Mouse (Mus musculus) heart, postnatal 0 days (tissue): ENCODE measurements at regions not wholly inside any gene's neighbourhood (a gene's known extent, or its start where the extent isn't known, plus 50 kb on each side); places are given as distances from the start of the nearest gene placed in this dataset.
A peak's percentile ranks its signal among the peaks of the same experiment; 100 is the strongest.

Experiments used
- ATAC-seq: fragments of 200-750 bp; cut with Nextera tagmentation; 2 replicates; pipeline ENCODE4 v1.8.0; 2017; ENCODE audit warnings: low read depth, moderate number of reproducible peaks, moderate library complexity; ENCODE audit not compliant: insufficient read depth
- DNase-seq: peaks from one replicate; pipeline ENCODE4 v3.0.0-alpha.2; 2016; ENCODE audit warnings: low spot score
- H3K27ac ChIP-seq: fragments of 300-500 bp; sonication (generic); 2 replicates; pipeline ENCODE4 v1.5.1; 2014; ENCODE audit warnings: low read depth, mild to moderate bottlenecking
- H3K27me3 ChIP-seq: fragments of 300-500 bp; sonication (generic); 2 replicates; pipeline ENCODE4 v1.6.1; 2014; ENCODE audit warnings: low read length, mixed read lengths; ENCODE audit not compliant: control insufficient read depth, insufficient read depth
- H3K36me3 ChIP-seq: fragments of 300-500 bp; sonication (generic); replicated peaks from 2 replicates; pipeline ENCODE4 v1.6.1; 2014; ENCODE audit warnings: low read length, mixed read lengths; ENCODE audit not compliant: control insufficient read depth, insufficient read depth
- H3K4me1 ChIP-seq: fragments of 300-500 bp; sonication (generic); 2 replicates; pipeline ENCODE4 v1.6.1; 2014; ENCODE audit warnings: antibody characterized with exemption; ENCODE audit not compliant: control insufficient read depth, insufficient read depth
- H3K4me2 ChIP-seq: fragments of 300-500 bp; sonication (generic); 2 replicates; pipeline ENCODE4 v1.6.1; 2014; ENCODE audit warnings: low read depth, mild to moderate bottlenecking, low read length, moderate library complexity
- H3K4me3 ChIP-seq: fragments of 300-500 bp; sonication (generic); 2 replicates; pipeline ENCODE4 v1.5.1; 2014; ENCODE audit warnings: low read depth, low read length
- H3K9ac ChIP-seq: fragments of 300-500 bp; sonication (generic); replicated peaks from 2 replicates; pipeline ENCODE4 v1.6.1; 2014; ENCODE audit warnings: low read depth, low read length, mixed read lengths
- H3K9me3 ChIP-seq: fragments of 300-500 bp; sonication (generic); replicated peaks from 2 replicates; pipeline ENCODE4 v1.6.1; 2016; ENCODE audit warnings: low read length; ENCODE audit not compliant: control insufficient read depth
- CTCF ChIP-seq: IDR thresholded peaks from 2 replicates; pipeline ENCODE4 v1.5.1; 2016; ENCODE audit warnings: antibody characterized with exemption, control low read depth, low read depth
- EP300 ChIP-seq: IDR thresholded peaks from 2 replicates; pipeline ENCODE4 v1.6.1; 2016; ENCODE audit warnings: antibody characterized with exemption, low read depth
- WGBS: fragments of 180-500 bp; shearing (Covaris S2); extraction: QIAGEN DNeasy Blood & Tissue Kit; methylation state at CpG from one replicate; pipeline ENCODE4 v1.1.7; 2014; 5-methylcytosine and 5-hydroxymethylcytosine counted together

- no peaks in the 10 kb centered on the region for H3K36me3 ChIP-seq
- no peak overlapping the region for H3K27ac ChIP-seq
- H3K9me3 ChIP-seq, result no peaks in the 10 kb centered on the region
- H3K9ac ChIP-seq, result no peak overlapping the region
- no peaks in the 10 kb centered on the region for H3K4me1 ChIP-seq
- TF ChIP-seq CTCF (no peak), EP300 (no peak)
- no peaks in the 10 kb centered on the region for H3K27me3 ChIP-seq
- DNase-seq (no peak), ATAC-seq (no peak)
- WGBS, result 82% methylated on average over 14 of the region's 14 CpGs
- H3K4me3 ChIP-seq, result no peak overlapping the region
- H3K4me2 ChIP-seq, result no peak overlapping the region
These were observed 129.3 kb downstream of the Nufip1 start for GRCm38 (mm10) chr14:76239856-76240493.

DNA sequence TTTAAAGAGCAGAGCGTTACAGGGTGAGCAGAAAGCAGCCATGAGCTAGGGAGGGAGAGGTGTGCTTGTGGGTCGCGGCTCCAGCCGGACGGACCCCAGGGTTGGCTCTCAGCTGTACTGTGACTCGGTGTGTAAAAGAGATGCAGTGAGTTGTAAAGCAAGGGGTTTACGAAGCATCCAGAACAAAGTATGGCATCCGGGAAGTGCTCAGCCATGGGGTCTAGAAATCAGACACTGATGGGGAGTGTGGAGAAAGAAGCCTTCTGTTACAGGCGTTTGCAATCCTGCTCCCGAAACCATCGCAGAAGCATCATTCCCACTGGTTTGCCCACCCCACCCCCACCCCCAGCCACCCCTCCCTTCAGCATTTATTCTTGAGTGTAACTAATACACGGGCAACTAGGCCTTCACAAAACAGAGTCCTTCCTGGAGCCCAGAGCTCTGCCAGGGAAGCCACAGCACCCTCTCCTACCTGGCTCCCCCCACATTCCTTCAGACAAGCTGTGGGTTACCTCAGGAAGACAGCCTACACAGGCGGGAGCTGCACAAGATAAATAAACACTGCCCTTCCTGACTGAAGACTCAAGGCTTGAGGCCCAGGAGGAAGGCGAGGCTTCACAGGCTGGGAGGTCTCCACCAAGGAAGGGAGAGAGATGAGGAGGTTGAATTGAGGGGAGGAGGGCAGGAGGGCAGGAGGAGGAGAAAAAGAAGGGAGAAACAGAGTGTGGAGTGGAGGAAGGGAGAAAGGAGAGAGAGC, 133.1 kb downstream of the Nufip1 start:
- H3K36me3 ChIP-seq, result no peaks in the 10 kb centered on the region
- no peaks in the 10 kb centered on the region for H3K27me3 ChIP-seq
- ATAC-seq, result no peak
- H3K9me3 ChIP-seq, result no peaks in the 10 kb centered on the region
- no peak for DNase-seq
- H3K4me1 ChIP-seq, result no peaks in the 10 kb centered on the region
- no peak overlapping the region; the same call in 1 of the 2 replicates for H3K4me3 ChIP-seq
- H3K9ac ChIP-seq, result no peak overlapping the region
- no peak for TF ChIP-seq CTCF
- H3K4me2 ChIP-seq, result peak overlapping the region; percentile 9
- WGBS, result 75% methylated on average over 14 of the region's 14 CpGs
- peak overlapping the region; percentile 71 for H3K27ac ChIP-seq

DNA sequence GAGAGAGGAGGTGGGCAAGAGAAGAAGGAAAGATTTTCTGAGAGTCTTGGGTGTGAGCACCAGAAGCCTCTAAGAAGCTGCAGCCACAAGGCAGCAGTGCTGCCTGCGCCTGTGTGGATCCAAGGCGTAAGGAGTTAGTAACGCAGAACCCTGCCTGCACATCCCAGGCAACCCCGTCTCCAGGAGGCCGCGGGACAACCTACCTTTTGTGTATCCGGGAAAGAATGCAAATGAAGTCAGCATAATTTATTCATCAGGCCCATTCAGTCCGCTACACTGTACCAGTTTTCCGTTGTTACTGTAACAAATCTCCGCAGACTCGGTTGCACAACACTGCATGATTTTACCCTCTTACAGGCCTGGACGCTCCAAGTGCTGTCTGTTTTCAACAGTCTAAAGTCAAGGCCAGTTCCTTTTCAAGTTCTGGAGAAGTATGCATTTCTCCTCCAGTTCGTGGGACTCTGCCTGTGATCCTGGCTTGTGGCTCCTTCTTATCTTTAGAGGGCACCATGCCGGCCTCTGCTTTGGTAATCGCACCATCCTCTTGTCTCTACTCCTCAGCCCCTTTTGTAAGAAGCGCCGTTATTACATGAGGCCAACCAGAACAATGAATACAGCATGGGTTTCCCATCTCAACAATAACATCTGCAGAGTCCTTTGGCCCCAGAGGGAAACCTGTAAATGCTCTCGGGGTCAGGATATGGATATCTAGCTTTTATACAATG, 133.8 kb downstream of the Nufip1 start:
- H3K4me3 ChIP-seq, result no peak overlapping the region; the same call in 1 of the 2 replicates

GRCm38 (mm10) chr14:76245063-76245396, 134.3 kb downstream of the Nufip1 start:
- no peaks in the 10 kb centered on the region for H3K9me3 ChIP-seq
- no peaks in the 10 kb centered on the region for H3K4me1 ChIP-seq
- DNase-seq (no peak), ATAC-seq (no peak)
- no peak overlapping the region for H3K9ac ChIP-seq
- WGBS, result 64% methylated on average over 4 of the region's 4 CpGs
- no peaks in the 10 kb centered on the region for H3K27me3 ChIP-seq
- no peak overlapping the region for H3K4me2 ChIP-seq
- H3K4me3 ChIP-seq, result no peak overlapping the region
- H3K27ac ChIP-seq, result no peak overlapping the region
- no peaks in the 10 kb centered on the region for H3K36me3 ChIP-seq
- TF ChIP-seq EP300 (no peak), CTCF (no peak)

More for the DNA sequence above, 133.8 kb downstream of the Nufip1 start:
- ATAC-seq, result no peak; the same call in 1 of the 2 replicates
- Histone ChIP-seq H3K9ac (no peak overlapping the region), H3K9me3 (no peaks in the 10 kb centered on the region), H3K4me2 (peak overlapping the region; percentile 9), H3K27ac (peak overlapping the region; percentile 71), H3K36me3 (no peaks in the 10 kb centered on the region), H3K27me3 (no peaks in the 10 kb centered on the region), H3K4me1 (no peaks in the 10 kb centered on the region)
- DNase-seq, result peak; percentile 29
- no peak for TF ChIP-seq EP300
- no peak for TF ChIP-seq CTCF
- WGBS, result 46% methylated on average over 18 of the region's 18 CpGs

DNA sequence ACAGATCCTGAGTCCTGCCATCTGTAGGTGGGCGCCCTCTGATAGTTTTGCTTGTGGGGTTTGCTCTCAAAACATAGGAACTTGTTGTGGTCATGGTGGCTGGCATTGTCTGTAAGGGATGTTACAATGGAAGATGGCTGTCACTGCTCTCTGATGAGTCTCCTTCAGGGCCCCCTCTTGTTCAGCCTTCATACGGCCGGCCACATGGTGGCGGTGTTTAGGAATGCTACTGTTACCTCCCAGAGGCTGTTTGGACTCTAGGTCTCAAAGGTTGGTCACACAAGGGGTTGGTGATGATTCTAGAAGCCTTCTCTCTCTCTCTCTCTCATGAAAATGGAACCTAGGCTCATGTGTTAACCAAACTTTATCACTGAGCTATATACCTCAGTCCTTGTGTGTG, 137.0 kb downstream of the Nufip1 start:
- WGBS, result 79% methylated on average over 4 of the region's 4 CpGs
- no peaks in the 10 kb centered on the region for H3K27me3 ChIP-seq
- H3K4me2 ChIP-seq, result no peak overlapping the region
- no peak overlapping the region for H3K4me3 ChIP-seq
- no peaks in the 10 kb centered on the region for H3K36me3 ChIP-seq
- H3K4me1 ChIP-seq, result no peaks in the 10 kb centered on the region
- no peak for DNase-seq
- H3K9ac ChIP-seq, result no peak overlapping the region
- peak; percentile 41 for TF ChIP-seq CTCF
- TF ChIP-seq EP300, result no peak
- no peaks in the 10 kb centered on the region for H3K9me3 ChIP-seq
- ATAC-seq, result no peak
- H3K27ac ChIP-seq, result no peak overlapping the region
